Mouse (Mus musculus) forebrain, embryonic 10.5 days (tissue): ENCODE results near the gene Slc38a6. TPM values are rescaled to one million over a fixed set of nuclear protein-coding genes. Genes with fewer than 3 reads are reported as not detected.
A peak's percentile ranks its signal among the peaks of the same experiment; 100 is the strongest.

ENCODE experiments used
- DNase-seq: peaks from one replicate; pipeline ENCODE4 v3.0.0-alpha.2; 2017; ENCODE audit warnings: low spot score; ENCODE audit errors: extremely low spot score
- H3K27ac ChIP-seq: fragments of 300-500 bp; sonication (generic); 2 replicates; pipeline ENCODE4 v1.5.1; 2016; ENCODE audit warnings: mild to moderate bottlenecking
- H3K27me3 ChIP-seq: fragments of 300-500 bp; sonication (generic); 2 replicates; pipeline ENCODE4 v1.6.1; 2016; ENCODE audit warnings: mild to moderate bottlenecking; ENCODE audit not compliant: poor library complexity, severe bottlenecking
- H3K36me3 ChIP-seq: fragments of 300-500 bp; sonication (generic); replicated peaks from 2 replicates; pipeline ENCODE4 v1.6.1; 2016; ENCODE audit warnings: mild to moderate bottlenecking, moderate library complexity
- H3K4me1 ChIP-seq: fragments of 300-500 bp; sonication (generic); 2 replicates; pipeline ENCODE4 v1.6.1; 2016
- H3K4me3 ChIP-seq: fragments of 300-500 bp; sonication (generic); 2 replicates; pipeline ENCODE4 v1.5.1; 2016; ENCODE audit warnings: mild to moderate bottlenecking, moderate library complexity
- H3K9me3 ChIP-seq: fragments of 300-500 bp; sonication (generic); 2 replicates; pipeline ENCODE4 v1.6.1; 2016; ENCODE audit warnings: mild to moderate bottlenecking, moderate library complexity
- WGBS: fragments of 180-500 bp; shearing (Covaris S2); methylation state at CpG from one replicate; pipeline ENCODE4 v1.1.7; 2016; 5-methylcytosine and 5-hydroxymethylcytosine counted together
- polyA plus RNA-seq: library from polyadenylated mRNA; unstranded; fragments of >200 nt; fragmentation: Nextera tagmentation; extraction: Ambion mirVana; gene quantifications from 2 replicates; pipeline ENCODE4 v1.2.1, GENCODE M21; 2016

Gene Slc38a6
- polyA plus RNA-seq, 1 experiment from 2014 or later = 8.9 TPM

GRCm38 (mm10) chr12:73366581-73366980, 80.0 kb downstream of the Slc38a6 start:
- Histone ChIP-seq H3K9me3 (no peaks in the 10 kb centered on the region), H3K4me1 (peaks cover 15% of the 10 kb centered on the region), H3K27me3 (no peaks in the 10 kb centered on the region), H3K27ac (no peak overlapping the region), H3K36me3 (no peaks in the 10 kb centered on the region), H3K4me3 (no peak overlapping the region)
- WGBS = 89% methylated on average over 7 of the region's 7 CpGs
- DNase-seq = no peak

- 40% methylated on average over 20 of the region's 20 CpGs for WGBS
- DNase-seq = peak; percentile 44
- Histone ChIP-seq H3K27ac (peak overlapping the region; percentile 72), H3K36me3 (no peaks in the 10 kb centered on the region), H3K9me3 (no peaks in the 10 kb centered on the region), H3K4me1 (peaks cover 15% of the 10 kb centered on the region), H3K27me3 (no peaks in the 10 kb centered on the region), H3K4me3 (peak overlapping the region; percentile 6; the same call in 1 of the 2 replicates)
Observed at GRCm38 (mm10) chr12:73367460-73368079, 81.0 kb downstream of the Slc38a6 start.

DNA sequence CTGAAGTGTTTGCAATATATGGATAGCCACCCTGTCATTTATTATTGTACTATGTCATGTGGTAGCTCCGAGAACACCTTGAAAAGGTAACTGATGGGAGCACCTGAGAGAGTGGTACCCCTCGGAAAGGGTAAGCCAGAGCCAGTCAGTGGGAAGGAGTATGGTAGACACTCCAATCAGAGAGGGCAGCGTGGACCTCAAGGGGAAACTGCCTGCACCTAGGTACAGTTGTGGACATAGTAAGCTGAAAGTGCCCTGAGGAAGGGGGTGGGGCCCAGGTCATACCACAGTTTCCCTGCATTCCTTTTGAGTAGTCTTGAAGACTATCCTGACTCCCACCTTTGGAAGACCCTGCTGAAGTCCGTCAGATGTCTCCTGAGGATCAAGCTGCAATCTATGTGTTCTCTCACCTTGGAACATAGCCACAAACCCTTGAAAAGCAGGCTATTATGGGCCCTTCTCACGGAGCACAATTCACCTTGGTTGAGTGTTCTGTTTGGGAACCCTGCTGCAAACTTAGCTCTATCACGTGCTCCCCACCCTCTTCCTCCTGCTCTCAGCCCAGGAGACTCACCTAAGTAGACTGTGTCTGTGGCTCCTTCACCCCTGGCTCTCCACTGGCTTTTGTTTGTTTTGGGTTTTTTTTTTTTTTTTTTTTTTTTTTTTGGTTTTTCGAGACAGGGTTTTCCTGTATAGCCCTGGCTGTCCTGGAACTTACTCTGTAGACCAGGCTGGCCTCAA, 82.5 kb downstream of the Slc38a6 start:
- Histone ChIP-seq H3K27ac (no peak overlapping the region), H3K27me3 (no peaks in the 10 kb centered on the region), H3K4me1 (peaks cover 15% of the 10 kb centered on the region), H3K9me3 (no peaks in the 10 kb centered on the region), H3K36me3 (no peaks in the 10 kb centered on the region), H3K4me3 (no peak overlapping the region)
- 86% methylated on average over 7 of the region's 7 CpGs for WGBS
- no peak for DNase-seq

- 79% methylated on average over 4 of the region's 4 CpGs for WGBS
- Histone ChIP-seq H3K9me3 (no peaks in the 10 kb centered on the region), H3K27ac (no peak overlapping the region), H3K4me1 (peaks cover 15% of the 10 kb centered on the region), H3K27me3 (no peaks in the 10 kb centered on the region), H3K4me3 (no peak overlapping the region), H3K36me3 (no peaks in the 10 kb centered on the region)
- DNase-seq = no peak
Observed at GRCm38 (mm10) chr12:73370367-73370944, 83.9 kb downstream of the Slc38a6 start.

- Histone ChIP-seq H3K4me3 (no peak overlapping the region), H3K9me3 (no peaks in the 10 kb centered on the region), H3K4me1 (peaks cover 15% of the 10 kb centered on the region), H3K27ac (no peak overlapping the region), H3K36me3 (no peaks in the 10 kb centered on the region), H3K27me3 (no peaks in the 10 kb centered on the region)
- DNase-seq = no peak
- WGBS = 90% methylated on average over 7 of the region's 7 CpGs
Observed at GRCm38 (mm10) chr12:73371132-73371531, 84.6 kb downstream of the Slc38a6 start.

DNA sequence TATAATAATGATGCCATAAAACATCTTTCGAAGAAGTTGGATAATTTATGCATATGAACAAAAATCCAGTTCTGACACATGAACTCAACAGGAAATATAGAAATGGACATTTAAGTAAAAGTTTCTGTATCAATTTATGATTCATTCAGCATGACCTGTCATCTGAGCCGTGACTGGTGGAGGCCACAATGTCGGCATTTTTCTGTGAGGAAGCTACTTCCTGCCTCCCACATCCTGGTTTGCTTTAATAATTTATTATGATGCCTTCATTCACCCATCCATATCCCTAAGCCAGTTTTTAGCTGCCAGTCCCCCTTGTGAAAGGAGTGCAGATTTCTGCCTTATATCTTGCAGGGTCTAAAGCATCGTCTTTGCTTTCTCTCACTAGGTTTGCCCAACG, 91.4 kb downstream of the Slc38a6 start:
- Histone ChIP-seq H3K4me3 (no peak overlapping the region), H3K27me3 (no peaks in the 10 kb centered on the region), H3K4me1 (peaks cover 19% of the 10 kb centered on the region), H3K27ac (no peak overlapping the region), H3K36me3 (no peaks in the 10 kb centered on the region), H3K9me3 (no peaks in the 10 kb centered on the region)
- DNase-seq = no peak
- 93% methylated on average over 5 of the region's 5 CpGs for WGBS

DNA sequence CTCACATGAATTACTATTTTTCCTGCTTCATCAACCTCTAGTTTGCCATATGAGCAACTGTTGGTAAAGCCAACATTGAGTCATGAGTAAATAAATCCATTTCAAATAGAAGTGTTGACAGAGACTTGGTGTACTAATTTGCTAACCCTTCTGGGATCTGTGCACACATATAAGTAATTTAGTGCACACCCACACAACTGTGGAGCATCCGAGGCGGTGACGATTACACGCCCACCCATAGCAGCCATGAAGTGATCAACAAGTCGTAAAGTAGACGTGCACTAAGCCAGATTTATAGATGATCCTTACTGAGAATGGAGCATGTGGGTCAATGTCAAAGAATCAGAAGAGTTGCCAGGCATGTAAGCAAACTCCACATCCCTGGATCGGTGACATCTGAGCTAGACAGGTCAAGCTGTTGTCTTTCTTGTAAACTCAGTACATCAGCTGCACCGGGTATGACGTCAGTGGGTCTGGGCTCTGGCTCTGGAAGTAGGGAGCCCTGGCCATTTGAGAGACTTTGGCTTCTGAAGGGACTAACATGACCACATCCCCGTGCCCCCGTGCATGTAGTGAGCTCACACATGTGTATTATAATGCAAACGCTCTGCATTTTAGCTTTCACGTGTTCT, 92.3 kb downstream of the Slc38a6 start:
- Histone ChIP-seq H3K4me3 (no peak overlapping the region), H3K4me1 (peaks cover 25% of the 10 kb centered on the region), H3K27ac (no peak overlapping the region), H3K27me3 (no peaks in the 10 kb centered on the region), H3K9me3 (no peaks in the 10 kb centered on the region), H3K36me3 (no peaks in the 10 kb centered on the region)
- WGBS = 92% methylated on average over 13 of the region's 13 CpGs
- no peak for DNase-seq

DNA sequence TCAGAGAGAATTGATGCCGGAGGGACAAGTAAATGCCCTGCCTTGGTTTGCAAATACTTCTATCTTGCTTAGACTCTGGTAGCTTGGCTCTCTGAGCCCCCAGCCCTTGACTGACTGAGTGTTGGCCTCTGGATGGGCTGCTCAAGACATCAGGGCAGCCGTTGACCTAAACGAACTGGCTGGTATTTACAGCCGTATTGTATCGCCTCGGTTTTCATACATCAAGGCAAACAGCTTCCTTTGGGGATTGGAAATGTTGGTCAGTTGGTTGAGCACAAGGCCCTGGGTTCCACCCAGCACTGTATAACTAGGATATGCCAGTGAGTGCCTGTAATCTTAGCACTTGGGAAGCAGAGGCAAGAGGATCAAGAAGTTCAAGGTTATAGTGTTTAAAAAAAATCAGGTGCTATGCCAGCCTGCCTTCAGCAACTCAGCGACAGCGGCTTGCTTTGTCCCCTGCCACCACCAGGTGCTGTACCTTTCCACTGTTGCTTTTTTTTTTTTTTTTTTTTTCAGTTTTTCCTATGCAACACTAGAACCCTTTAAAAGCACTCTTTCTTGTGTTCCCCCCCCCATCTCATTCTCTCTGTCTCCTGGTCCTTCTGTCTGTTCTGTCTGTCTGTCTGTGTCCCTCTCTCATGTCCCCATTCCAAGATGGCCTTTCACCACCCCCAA, 94.2 kb downstream of the Slc38a6 start:
- Histone ChIP-seq H3K9me3 (no peaks in the 10 kb centered on the region), H3K27me3 (no peaks in the 10 kb centered on the region), H3K27ac (no peak overlapping the region)

GRCm38 (mm10) chr12:73381452-73381851, 94.9 kb downstream of the Slc38a6 start:
- 75% methylated on average over 7 of the region's 7 CpGs for WGBS
- DNase-seq = no peak

More for the DNA sequence above, 94.2 kb downstream of the Slc38a6 start:
- no peak overlapping the region for H3K4me3 ChIP-seq
- WGBS = 91% methylated on average over 8 of the region's 8 CpGs
- DNase-seq = no peak
- no peaks in the 10 kb centered on the region for H3K36me3 ChIP-seq
- H3K4me1 ChIP-seq = peaks cover 25% of the 10 kb centered on the region

DNA sequence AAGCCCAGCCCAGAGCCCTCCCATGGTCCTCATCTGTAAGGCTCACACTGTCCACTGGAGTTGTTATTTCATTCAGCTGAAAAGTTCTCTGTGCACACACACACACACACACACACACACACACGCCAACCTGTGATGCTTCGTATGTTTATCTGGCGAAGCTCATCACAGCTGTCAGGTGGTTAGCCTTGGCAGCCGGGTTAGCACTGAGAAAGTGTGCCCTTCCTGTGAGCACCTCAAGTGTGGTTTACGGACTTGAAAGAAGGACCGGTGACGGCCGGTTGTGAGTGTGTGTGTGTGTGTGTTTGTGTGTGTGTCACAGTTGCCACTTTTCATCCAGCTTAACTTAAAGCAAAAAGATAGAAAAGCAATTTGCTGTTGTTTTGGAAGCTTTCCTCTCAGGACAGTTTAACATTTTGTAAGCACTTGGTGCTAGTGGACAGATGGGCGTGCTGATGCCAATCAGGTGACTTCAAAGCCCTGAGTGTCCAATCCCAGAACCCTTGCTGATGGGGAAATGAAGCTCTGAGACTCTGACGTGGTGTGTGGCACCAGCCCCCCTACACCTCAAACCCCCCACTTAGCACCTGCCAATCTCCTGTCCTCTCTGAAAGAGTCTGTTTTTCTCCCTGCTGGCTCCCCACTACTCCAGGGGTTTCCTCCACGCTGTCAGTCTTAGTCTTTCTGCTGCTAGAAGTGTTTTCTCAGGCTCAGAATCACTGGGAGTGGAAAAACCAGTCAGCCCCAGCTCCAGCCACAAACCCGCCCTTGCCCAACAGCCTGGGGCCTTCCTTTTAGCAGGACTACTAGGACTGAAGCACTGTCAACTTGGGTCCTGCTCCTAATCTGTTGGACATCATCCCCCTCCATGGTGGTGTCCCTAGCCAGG, 96.0 kb downstream of the Slc38a6 start:
- Histone ChIP-seq H3K27ac (peak overlapping the region; percentile 16), H3K27me3 (no peaks in the 10 kb centered on the region), H3K4me1 (peaks cover 25% of the 10 kb centered on the region), H3K9me3 (no peaks in the 10 kb centered on the region), H3K4me3 (no peak overlapping the region), H3K36me3 (no peaks in the 10 kb centered on the region)
- DNase-seq = no peak
- WGBS = 80% methylated on average over 12 of the region's 12 CpGs

More at GRCm38 (mm10) chr12:73381452-73381851, 94.9 kb downstream of the Slc38a6 start:
- Histone ChIP-seq H3K36me3 (no peaks in the 10 kb centered on the region), H3K4me1 (peaks cover 25% of the 10 kb centered on the region), H3K27me3 (no peaks in the 10 kb centered on the region), H3K4me3 (no peak overlapping the region), H3K9me3 (no peaks in the 10 kb centered on the region), H3K27ac (0 out of 2 replicates have a peak overlapping the region, but pooled peaks have one; percentile 26)

GRCm38 (mm10) chr12:73383179-73383510, 96.6 kb downstream of the Slc38a6 start:
- 74% methylated on average over 5 of the region's 5 CpGs for WGBS
- no peaks in the 10 kb centered on the region for H3K27me3 ChIP-seq
- peaks cover 25% of the 10 kb centered on the region for H3K4me1 ChIP-seq
- H3K36me3 ChIP-seq = no peaks in the 10 kb centered on the region
- DNase-seq = no peak
- no peaks in the 10 kb centered on the region for H3K9me3 ChIP-seq
- H3K4me3 ChIP-seq = no peak overlapping the region
- peak overlapping the region; percentile 16 for H3K27ac ChIP-seq

- 83% methylated on average over 3 of the region's 3 CpGs for WGBS
- H3K27ac ChIP-seq = no peak overlapping the region
- no peak for DNase-seq
- no peaks in the 10 kb centered on the region for H3K27me3 ChIP-seq
- H3K4me3 ChIP-seq = no peak overlapping the region
- H3K9me3 ChIP-seq = no peaks in the 10 kb centered on the region
- H3K36me3 ChIP-seq = no peaks in the 10 kb centered on the region
- peaks cover 25% of the 10 kb centered on the region for H3K4me1 ChIP-seq
Observed at GRCm38 (mm10) chr12:73383861-73384260, 97.3 kb downstream of the Slc38a6 start.
